Mouse (Mus musculus): ENCODE data around the gene Plxdc1.

DNA sequence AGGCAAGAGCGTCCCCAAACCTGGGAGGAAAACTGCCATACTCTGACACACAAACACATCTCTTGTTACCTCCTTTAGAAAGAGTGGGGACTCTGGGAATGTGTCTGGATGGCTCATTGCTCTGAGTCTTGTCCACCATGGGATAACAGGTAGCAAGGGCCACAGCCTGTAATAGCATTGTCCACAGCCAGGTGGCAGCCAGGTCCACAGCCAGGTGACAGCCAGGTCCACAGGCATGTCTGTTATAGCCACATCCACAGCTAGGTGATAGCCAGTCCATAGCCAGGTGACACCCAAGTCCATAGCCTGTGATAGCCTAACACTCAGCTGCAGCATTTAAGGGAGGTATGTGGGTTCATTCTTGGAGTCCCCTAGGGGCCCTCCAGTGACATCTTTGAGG is 25.3 kb downstream of the Plxdc1 start:
- TF ChIP-seq CTCF (conservative IDR thresholded peaks at IDR 0.05; ENCODE audit: low read length) (peak; percentile 19; the same call in 1 of the 2 replicates), POU5F1 (IDR thresholded peaks at IDR 0.05; ENCODE audit: borderline replicate concordance, low read length) (no peak)

Measured in E14TG2a.4 (cell line).